Mouse (Mus musculus) gastrocnemius, adult 8-10 months (tissue): ENCODE results near the gene Mei1. TPM values are rescaled to one million over a fixed set of nuclear protein-coding genes. Genes with fewer than 3 reads are reported as not detected.
"Not testable (repeated sequence)": the region's sequence is repeated elsewhere in the genome, so short reads cannot be mapped to it uniquely, and the experiment has no call there.

Source experiments
- DNase-seq, 2 experiments: peaks; one replicate each; pipeline ENCODE4 v3.0.0; 2022; ENCODE audit warnings: low spot score in 2 of 2
- total RNA-seq, 4 experiments: library from RNA; stranded (reverse); gene quantifications; 2 replicates each; pipeline ENCODE4 v1.2.4; 2022

Mei1 gene
- total RNA-seq, 4 experiments from 2014 or later = not detected

- DNase-seq = no peak
Observed at GRCm38 (mm10) chr15:82085606-82086005, 15.8 kb downstream of the Mei1 start.

GRCm38 (mm10) chr15:82086131-82086530 lies 16.3 kb downstream of the Mei1 start:
- DNase-seq = no peak

GRCm38 (mm10) chr15:82087266-82087665 lies 17.5 kb downstream of the Mei1 start:
- DNase-seq = no peak

DNA sequence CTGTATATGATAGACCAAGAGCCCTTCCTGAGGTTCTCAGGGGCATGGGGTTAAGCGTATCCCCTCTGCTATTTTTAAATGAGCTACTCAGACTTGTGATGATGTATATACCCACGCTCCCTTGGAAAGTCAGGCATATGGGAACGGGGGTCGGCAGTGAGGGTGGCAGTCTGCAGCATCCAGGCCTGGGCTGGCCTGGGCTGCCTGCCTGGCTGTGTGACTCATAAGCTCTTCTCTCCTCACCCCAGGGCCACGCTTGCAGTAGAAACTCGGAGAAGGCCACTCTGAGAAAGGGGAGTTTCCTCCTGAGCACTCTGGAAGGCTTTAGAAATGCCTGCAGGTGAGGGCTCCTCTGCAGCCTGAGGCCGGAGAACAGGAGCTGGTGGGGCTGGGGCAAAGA lies 21.3 kb downstream of the Mei1 start:
- DNase-seq = no peak

DNA sequence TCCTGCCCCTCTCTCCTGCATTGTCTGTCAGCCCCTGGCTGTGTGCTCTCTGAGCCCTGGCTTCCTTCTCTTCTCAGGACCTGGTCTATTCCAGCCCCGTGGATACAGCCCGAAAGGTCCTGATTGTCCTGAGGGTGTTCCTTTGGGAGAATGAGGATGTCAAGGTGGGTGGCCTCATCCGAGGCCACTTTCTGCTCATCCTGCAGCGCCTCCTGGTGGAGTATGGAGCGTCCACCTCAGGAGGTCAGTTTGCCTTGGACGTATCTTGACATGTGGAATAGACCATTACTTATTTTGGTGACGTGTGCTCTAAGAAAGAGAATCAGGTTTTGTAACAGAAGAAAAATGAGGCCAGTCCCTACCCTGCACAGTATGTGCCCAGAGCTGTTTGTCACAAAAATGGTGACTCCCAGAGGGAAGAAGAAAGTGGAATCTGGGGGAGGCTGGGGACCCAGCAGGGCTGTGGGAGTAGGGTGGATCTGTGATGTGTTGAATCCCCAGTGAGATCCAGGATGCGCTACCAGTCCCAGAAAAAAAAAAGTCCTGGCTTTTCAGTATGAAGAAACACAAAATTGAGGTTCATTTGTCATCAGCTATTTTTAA lies 37.3 kb downstream of the Mei1 start:
- peak in 1 of 2 experiments; percentile 14 for DNase-seq

DNA sequence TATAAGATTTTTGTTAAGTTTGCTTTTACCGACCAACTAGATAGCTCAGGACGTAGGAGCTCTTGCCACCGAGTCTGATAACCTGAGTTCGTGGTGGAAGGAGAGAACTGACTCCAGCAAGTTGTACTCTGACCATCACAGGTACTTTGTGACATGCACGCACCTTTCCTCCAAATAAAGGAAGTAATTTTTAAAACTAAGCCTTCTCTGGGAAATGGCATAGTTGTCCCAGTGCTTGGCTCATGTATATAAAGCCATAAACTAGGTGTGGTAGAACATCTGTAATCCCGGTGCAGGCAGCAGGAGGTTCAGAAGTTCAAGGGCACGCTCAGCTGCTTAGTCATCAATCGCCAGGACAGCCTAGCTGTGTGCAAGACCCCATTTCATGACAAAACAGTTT lies 50.7 kb downstream of the Mei1 start:
- DNase-seq = no peak

GRCm38 (mm10) chr15:82126690-82127089 lies 56.9 kb downstream of the Mei1 start:
- DNase-seq = not testable (repeated sequence)

DNA sequence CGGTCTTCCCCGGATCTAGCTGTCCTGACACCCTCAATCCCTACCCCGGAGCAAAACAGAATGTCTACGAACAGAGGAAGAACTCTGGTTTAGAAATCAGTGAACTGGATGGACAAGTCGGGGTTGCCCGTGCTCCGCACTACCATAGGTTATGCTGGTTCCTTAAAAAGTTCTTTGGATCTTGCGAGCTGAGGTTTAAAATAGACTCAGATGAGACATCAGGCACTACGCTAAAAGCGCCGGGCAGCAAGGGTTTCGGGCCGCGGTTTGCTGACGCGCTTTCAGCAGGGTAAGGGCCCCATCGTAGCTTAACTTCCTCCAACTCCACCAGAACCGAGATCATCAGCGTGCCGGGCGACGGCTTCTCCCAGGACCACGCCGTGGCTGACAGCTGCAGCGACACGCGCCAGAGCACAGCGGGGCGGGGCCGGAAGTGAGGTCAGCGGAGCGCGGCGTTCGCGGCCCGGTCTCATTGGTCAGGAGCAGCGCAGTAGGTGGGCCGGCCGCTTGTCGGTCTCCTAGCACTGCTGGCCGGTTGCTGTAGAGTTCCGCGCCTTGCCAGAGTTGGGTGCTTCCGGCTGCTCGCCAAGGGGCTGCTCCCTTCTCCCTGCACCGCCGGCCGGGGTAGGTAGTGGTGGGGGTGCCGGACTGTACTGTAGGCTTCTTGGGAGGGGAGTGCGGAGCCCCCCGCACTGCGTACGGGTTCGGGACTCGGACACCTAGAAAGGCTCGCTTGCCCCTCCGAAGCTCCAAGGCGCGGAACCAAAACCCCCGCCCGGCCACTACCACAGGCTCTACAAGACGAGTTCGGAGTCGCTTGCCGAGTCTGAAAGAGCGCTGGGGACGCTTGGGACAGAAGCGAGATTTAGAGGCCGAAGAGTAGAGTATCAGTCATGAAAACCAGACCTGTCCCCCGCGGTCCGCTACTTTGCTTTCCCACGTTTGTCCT lies 57.9 kb downstream of the Mei1 start, which contains the start of gene Ccdc134:
Gene Ccdc134, plus strand, starts transcription at position 497 of the 949 bp plus-strand sequence.
- DNase-seq = peak; percentile 94 to 96

- DNase-seq = no peak
Observed at GRCm38 (mm10) chr15:82128398-82128797, 58.6 kb downstream of the Mei1 start.

GRCm38 (mm10) chr15:82130599-82130998 lies 60.8 kb downstream of the Mei1 start:
- DNase-seq = no peak

DNA sequence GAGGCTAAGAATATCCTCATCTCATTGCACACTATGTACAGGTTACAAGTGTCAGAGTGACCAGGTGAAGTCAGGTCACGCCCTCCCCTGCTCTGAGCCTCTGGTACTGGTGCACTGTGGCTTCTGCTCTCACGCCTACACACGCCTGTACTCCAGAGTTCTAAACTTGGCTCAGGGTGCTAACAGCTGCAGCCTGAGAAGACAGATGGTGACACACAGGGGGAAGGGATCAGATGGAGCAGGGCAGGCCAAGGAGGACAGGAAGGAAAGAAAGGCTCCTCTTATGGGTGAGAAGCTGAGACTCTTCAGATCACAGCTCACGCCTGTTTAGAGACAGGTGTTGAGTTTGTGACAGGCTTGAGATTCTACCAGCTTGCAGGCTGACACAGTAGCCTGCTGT lies 65.6 kb downstream of the Mei1 start:
- peak; percentile 53 to 67 for DNase-seq

GRCm38 (mm10) chr15:82138565-82138964 lies 68.8 kb downstream of the Mei1 start:
- peak; percentile 42 to 43 for DNase-seq

GRCm38 (mm10) chr15:82139196-82139595 lies 69.4 kb downstream of the Mei1 start:
- DNase-seq = no peak

DNA sequence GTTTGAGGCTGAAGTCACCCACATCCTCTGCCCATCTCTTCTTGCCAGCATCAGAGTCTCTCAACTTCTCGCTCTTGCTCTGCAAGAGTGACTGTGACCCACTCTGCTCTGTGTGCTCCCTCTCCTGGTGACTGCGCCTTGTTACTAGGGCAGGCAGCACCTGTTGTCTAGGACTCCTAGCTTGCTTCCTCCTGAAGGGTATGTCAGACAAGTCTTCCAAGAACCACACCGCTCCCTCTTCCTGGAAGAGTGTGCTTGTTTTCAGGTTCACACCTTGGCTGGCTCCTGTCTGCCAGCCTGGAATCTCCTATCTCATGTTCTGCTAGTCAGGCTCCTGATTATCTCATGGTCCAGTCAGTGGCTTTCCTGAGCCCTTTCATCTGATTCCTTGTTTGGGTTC lies 70.6 kb downstream of the Mei1 start:
- DNase-seq = no peak

DNA sequence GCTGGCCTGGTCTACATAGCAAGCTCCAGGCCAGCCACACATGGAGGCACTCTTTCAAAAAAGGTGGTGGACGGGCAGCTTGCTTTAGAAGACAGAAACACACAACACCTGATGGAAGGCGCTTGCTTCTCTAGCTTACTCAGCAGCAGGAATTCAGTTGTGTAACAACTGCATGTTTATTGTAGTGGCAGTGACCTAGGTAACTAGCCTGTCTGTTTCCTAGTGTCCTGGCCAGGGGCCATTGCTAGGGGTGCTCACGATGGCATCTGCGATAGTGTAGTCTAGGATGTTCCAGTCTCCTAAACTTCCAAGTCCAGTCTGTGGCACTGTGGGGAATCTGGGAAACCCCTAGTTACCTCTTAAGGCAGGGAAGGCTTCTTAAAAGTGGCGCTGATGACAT lies 74.4 kb downstream of the Mei1 start:
- DNase-seq = no peak

- DNase-seq = no peak
Observed at GRCm38 (mm10) chr15:82145408-82145807, 75.6 kb downstream of the Mei1 start.

- no peak for DNase-seq
Observed at GRCm38 (mm10) chr15:82145851-82146769, 76.3 kb downstream of the Mei1 start.

DNA sequence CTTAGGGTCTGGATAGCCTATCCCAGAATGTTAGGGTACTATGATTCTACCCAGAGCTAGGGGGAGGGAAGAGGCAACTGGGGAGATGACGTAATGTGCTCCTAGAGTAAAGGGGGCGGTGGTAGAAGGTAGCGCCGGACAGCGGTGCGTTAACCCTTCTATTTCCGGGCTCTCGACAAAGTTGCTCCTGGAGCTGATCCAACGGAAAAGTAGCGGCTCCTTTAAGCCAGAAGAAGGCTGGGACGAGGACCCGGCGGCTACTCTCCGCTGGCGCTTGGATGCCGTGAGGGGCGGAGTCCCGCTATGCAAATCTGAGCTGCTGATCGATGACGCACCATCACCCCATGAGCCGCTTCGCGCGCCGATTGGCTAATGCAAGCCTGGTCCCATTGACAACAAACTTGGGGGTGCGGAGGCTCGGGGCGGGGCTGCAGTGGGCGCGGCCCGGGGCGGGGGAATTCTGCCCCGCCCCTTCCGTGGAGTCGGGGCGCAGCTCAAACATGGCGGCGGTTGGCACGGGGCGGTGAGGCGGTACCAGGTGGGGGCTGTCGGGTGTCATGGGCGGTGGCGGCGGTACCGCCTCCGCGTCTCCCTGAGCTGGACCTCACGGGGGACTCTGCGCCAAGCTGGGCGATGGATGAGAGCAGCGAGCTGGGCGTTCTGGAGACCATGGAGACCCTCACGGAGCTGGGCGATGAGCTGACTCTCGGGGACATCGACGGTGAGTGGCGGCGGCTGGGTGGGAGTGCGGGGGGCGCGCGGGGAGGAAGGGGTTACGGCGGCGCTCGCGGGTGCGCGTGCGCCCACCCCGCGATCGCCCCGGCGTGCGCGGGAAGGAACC lies 77.2 kb downstream of the Mei1 start, which contains the start of gene Srebf2:
Gene Srebf2, plus strand, starts transcription at position 412 of the 841 bp plus-strand sequence.
- DNase-seq = peak; percentile 96 to 98

DNA sequence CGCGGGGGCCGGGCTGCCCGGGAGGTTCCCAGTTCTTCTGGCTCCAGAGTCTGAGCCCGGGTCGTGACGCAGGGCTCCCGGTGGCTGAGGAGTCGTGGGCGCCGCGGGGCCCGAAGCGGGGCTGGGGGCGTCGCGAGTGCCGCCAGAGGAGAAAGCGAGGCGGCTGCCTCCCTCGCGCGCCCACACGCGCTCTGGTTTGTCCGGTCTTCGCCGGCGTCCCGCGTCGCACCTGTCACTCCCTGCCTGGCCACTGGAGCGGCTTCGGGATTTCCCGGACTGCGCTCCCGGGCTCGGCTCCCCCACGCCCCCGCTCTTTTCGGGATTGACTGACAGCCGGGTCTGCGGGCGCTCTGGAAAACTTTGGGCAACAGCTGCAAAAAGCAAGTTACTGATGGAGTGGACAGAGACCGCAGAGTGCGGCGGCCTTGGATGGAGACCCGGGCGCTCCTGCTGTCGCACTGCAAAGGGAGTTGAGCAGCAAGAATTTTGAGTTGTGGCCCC lies 77.9 kb downstream of the Mei1 start:
- DNase-seq = peak in 1 of 2 experiments; percentile 49

DNA sequence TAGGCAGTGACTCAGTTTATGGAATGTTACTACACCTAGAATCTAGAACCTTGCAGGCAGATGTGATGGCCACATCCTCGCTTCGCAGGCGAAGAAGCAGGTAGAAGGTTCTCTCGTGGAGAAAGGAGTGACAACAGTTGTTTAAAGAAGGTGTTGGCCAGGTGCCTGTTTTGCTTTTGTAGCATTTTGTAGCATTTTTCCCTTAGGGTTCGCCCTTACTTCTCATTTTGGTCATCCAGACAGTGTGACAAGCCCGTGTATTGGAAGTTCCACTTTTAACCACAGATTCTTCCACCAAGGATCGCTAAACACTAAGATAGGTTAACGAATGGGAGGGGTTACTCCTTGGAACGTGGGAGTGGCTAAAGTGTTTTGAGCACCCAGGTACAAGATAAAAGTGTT lies 78.7 kb downstream of the Mei1 start:
- no peak for DNase-seq
